Mouse (Mus musculus): ENCODE measurements around the gene Gm20708.

- TF ChIP-seq CTCF (IDR thresholded peaks at IDR 0.05; ENCODE audit: extremely low read depth, insufficient read depth, low read length) (peak; percentile 33), POLR2A (IDR thresholded peaks at IDR 0.05; ENCODE audit: extremely low read depth, insufficient read depth, low read length) (no peak)
Measured at GRCm38 (mm10) chr11:117874419-117874818, 65.0 kb downstream of the Gm20708 start.
